Mouse (Mus musculus) stomach, postnatal 0 days (tissue): ENCODE results near the gene Sfxn4. TPM values are rescaled to one million over a fixed set of nuclear protein-coding genes. Genes with fewer than 3 reads are reported as not detected.
A peak's percentile ranks its signal among the peaks of the same experiment; 100 is the strongest.

Experiments
- ATAC-seq: fragments of 200-750 bp; cut with Nextera tagmentation; 2 replicates; pipeline ENCODE4 v1.8.0; 2017; ENCODE audit not compliant: low FRiP score, low TSS enrichment
- DNase-seq: peaks from one replicate; pipeline ENCODE4 v3.0.0-alpha.2; 2016; ENCODE audit warnings: low spot score
- H3K27ac ChIP-seq: fragments of 300-500 bp; sonication (generic); replicated peaks from 2 replicates; pipeline ENCODE4 v1.5.1; 2014; ENCODE audit warnings: mild to moderate bottlenecking, control low read depth
- H3K27me3 ChIP-seq: fragments of 300-500 bp; sonication (generic); 2 replicates; pipeline ENCODE4 v1.6.1; 2014; ENCODE audit warnings: low read length; ENCODE audit not compliant: control insufficient read depth, insufficient read depth
- H3K36me3 ChIP-seq: fragments of 300-500 bp; sonication (generic); 2 replicates; pipeline ENCODE4 v1.6.1; 2014; ENCODE audit warnings: low read length, mixed read lengths; ENCODE audit not compliant: control insufficient read depth, insufficient read depth
- H3K4me1 ChIP-seq: fragments of 300-500 bp; sonication (generic); replicated peaks from 2 replicates; pipeline ENCODE4 v1.6.1; 2014; ENCODE audit warnings: antibody characterized with exemption; ENCODE audit not compliant: control insufficient read depth, insufficient read depth
- H3K4me2 ChIP-seq: fragments of 300-500 bp; sonication (generic); replicated peaks from 2 replicates; pipeline ENCODE4 v1.6.1; 2014; ENCODE audit warnings: low read depth, mild to moderate bottlenecking, control low read depth, moderate library complexity
- H3K4me3 ChIP-seq: fragments of 300-500 bp; sonication (generic); 2 replicates; pipeline ENCODE4 v1.5.1; 2014; ENCODE audit warnings: low read depth, low read length, control low read depth
- H3K9ac ChIP-seq: fragments of 300-500 bp; sonication (generic); 2 replicates; pipeline ENCODE4 v1.6.1; 2014; ENCODE audit warnings: mild to moderate bottlenecking, low read length, control low read depth, mixed read lengths
- H3K9me3 ChIP-seq: fragments of 300-500 bp; sonication (generic); 2 replicates; pipeline ENCODE4 v1.6.1; 2016; ENCODE audit warnings: low read length; ENCODE audit not compliant: control insufficient read depth
- CTCF ChIP-seq: IDR thresholded peaks from 2 replicates; pipeline ENCODE4 v1.5.1; 2016; ENCODE audit warnings: antibody characterized with exemption, low read depth, mild to moderate bottlenecking, moderate library complexity
- EP300 ChIP-seq: optimal IDR thresholded peaks from 2 replicates; pipeline ENCODE3; 2016; ENCODE audit warnings: antibody characterized with exemption
- WGBS: fragments of 180-500 bp; shearing (Covaris S2); extraction: QIAGEN DNeasy Blood & Tissue Kit; methylation state at CpG from one replicate; pipeline ENCODE4 v1.1.7; 2014; 5-methylcytosine and 5-hydroxymethylcytosine counted together
- polyA plus RNA-seq: library from polyadenylated mRNA; unstranded; fragments of >200 nt; fragmentation: Nextera tagmentation; extraction: Ambion mirVana; gene quantifications from 2 replicates; pipeline ENCODE4 v1.2.1, GENCODE M21; 2015

Gene Sfxn4
- polyA plus RNA-seq, 1 experiment from 2014 or later = 2.2 TPM

GRCm38 (mm10) chr19:60813133-60813532 is 48.1 kb downstream of the Sfxn4 start:
- TF ChIP-seq CTCF (no peak), EP300 (no peak)
- H3K27ac ChIP-seq = no peak overlapping the region
- 92% methylated on average over 6 of the region's 6 CpGs for WGBS
- no peak overlapping the region for H3K4me3 ChIP-seq
- H3K27me3 ChIP-seq = no peaks in the 10 kb centered on the region
- DNase-seq (no peak), ATAC-seq (no peak)
- no peaks in the 10 kb centered on the region for H3K9me3 ChIP-seq
- no peaks in the 10 kb centered on the region; the same call in 1 of the 2 replicates for H3K36me3 ChIP-seq
- H3K4me1 ChIP-seq = 0 out of 2 replicates have a peak, but pooled peaks cover 2% of the 10 kb centered on the region
- no peak overlapping the region for H3K4me2 ChIP-seq
- no peak overlapping the region for H3K9ac ChIP-seq

- no peaks in the 10 kb centered on the region for H3K27me3 ChIP-seq
- no peak for TF ChIP-seq CTCF
- TF ChIP-seq EP300 = no peak
- H3K4me2 ChIP-seq = peak overlapping the region; percentile 73
- DNase-seq (no peak), ATAC-seq (no peak)
- no peaks in the 10 kb centered on the region; the same call in 1 of the 2 replicates for H3K36me3 ChIP-seq
- 0 out of 2 replicates have a peak, but pooled peaks cover 2% of the 10 kb centered on the region for H3K4me1 ChIP-seq
- peak overlapping the region; percentile 69 for H3K4me3 ChIP-seq
- 18% methylated on average over 10 of the region's 10 CpGs for WGBS
- H3K9me3 ChIP-seq = no peaks in the 10 kb centered on the region
- peak overlapping the region; percentile 70 for H3K27ac ChIP-seq
- peak overlapping the region; percentile 80 for H3K9ac ChIP-seq
Measured at GRCm38 (mm10) chr19:60812036-60812389, 49.3 kb downstream of the Sfxn4 start.

- DNase-seq = peak; percentile 95
- peak within 1 kb of the TSS; percentile 70 for H3K27ac ChIP-seq
- peak; percentile 100 for ATAC-seq
- no peaks in the 10 kb centered on the region for H3K27me3 ChIP-seq
- 2% methylated on average over 34 of the region's 45 CpGs for WGBS
- no peaks in the 10 kb centered on the region for H3K9me3 ChIP-seq
- 0 out of 2 replicates have a peak, but pooled peaks cover 2% of the 10 kb centered on the region for H3K4me1 ChIP-seq
- no peaks in the 10 kb centered on the region; the same call in 1 of the 2 replicates for H3K36me3 ChIP-seq
- peak within 1 kb of the TSS; percentile 69 for H3K4me3 ChIP-seq
- H3K9ac ChIP-seq = peak within 1 kb of the TSS; percentile 80
- TF ChIP-seq EP300 (no peak), CTCF (peak; percentile 94)
- peak within 1 kb of the TSS; percentile 73 for H3K4me2 ChIP-seq
Measured at GRCm38 (mm10) chr19:60811098-60812035, 49.9 kb downstream of the Sfxn4 start, which contains the start of gene Fam45a. TSS of gene Fam45a (plus strand) at chr19:60811585.

- no peaks in the 10 kb centered on the region for H3K27me3 ChIP-seq
- H3K9ac ChIP-seq = no peak overlapping the region
- no peak for DNase-seq
- no peaks in the 10 kb centered on the region for H3K9me3 ChIP-seq
- H3K36me3 ChIP-seq = no peaks in the 10 kb centered on the region
- ATAC-seq = no peak
- TF ChIP-seq CTCF = no peak
- no peak for TF ChIP-seq EP300
- no peak overlapping the region for H3K27ac ChIP-seq
- no peak overlapping the region for H3K4me2 ChIP-seq
- H3K4me1 ChIP-seq = 0 out of 2 replicates have a peak, but pooled peaks cover 2% of the 10 kb centered on the region
- H3K4me3 ChIP-seq = no peak overlapping the region
- 86% methylated on average over 2 of the region's 2 CpGs for WGBS
Measured at GRCm38 (mm10) chr19:60809927-60810326, 51.4 kb downstream of the Sfxn4 start.

- WGBS = 64% methylated on average over 2 of the region's 2 CpGs
- DNase-seq = no peak
- no peak overlapping the region for H3K4me3 ChIP-seq
- no peaks in the 10 kb centered on the region for H3K9me3 ChIP-seq
- ATAC-seq = no peak
- H3K4me2 ChIP-seq = no peak overlapping the region
- H3K27ac ChIP-seq = no peak overlapping the region
- H3K36me3 ChIP-seq = no peaks in the 10 kb centered on the region
- no peak overlapping the region for H3K9ac ChIP-seq
- TF ChIP-seq EP300 (no peak), CTCF (no peak)
- no peaks in the 10 kb centered on the region for H3K4me1 ChIP-seq
- H3K27me3 ChIP-seq = no peaks in the 10 kb centered on the region
Measured at GRCm38 (mm10) chr19:60804903-60805302, 56.4 kb downstream of the Sfxn4 start.
